Mouse (Mus musculus) heart, postnatal 0 days (tissue): Measurements from ENCODE around the gene Kxd1. TPM values are rescaled to one million over a fixed set of nuclear protein-coding genes. Genes with fewer than 3 reads are reported as not detected.

Experiments
- ATAC-seq: fragments of 200-750 bp; cut with Nextera tagmentation; 2 replicates; pipeline ENCODE4 v1.8.0; 2017; ENCODE audit warnings: low read depth, moderate number of reproducible peaks, moderate library complexity; ENCODE audit not compliant: insufficient read depth
- DNase-seq: peaks from one replicate; pipeline ENCODE4 v3.0.0-alpha.2; 2016; ENCODE audit warnings: low spot score
- H3K27ac ChIP-seq: fragments of 300-500 bp; sonication (generic); 2 replicates; pipeline ENCODE4 v1.5.1; 2014; ENCODE audit warnings: low read depth, mild to moderate bottlenecking
- H3K27me3 ChIP-seq: fragments of 300-500 bp; sonication (generic); 2 replicates; pipeline ENCODE4 v1.6.1; 2014; ENCODE audit warnings: low read length, mixed read lengths; ENCODE audit not compliant: control insufficient read depth, insufficient read depth
- H3K36me3 ChIP-seq: fragments of 300-500 bp; sonication (generic); replicated peaks from 2 replicates; pipeline ENCODE4 v1.6.1; 2014; ENCODE audit warnings: low read length, mixed read lengths; ENCODE audit not compliant: control insufficient read depth, insufficient read depth
- H3K4me1 ChIP-seq: fragments of 300-500 bp; sonication (generic); 2 replicates; pipeline ENCODE4 v1.6.1; 2014; ENCODE audit warnings: antibody characterized with exemption; ENCODE audit not compliant: control insufficient read depth, insufficient read depth
- H3K4me2 ChIP-seq: fragments of 300-500 bp; sonication (generic); 2 replicates; pipeline ENCODE4 v1.6.1; 2014; ENCODE audit warnings: low read depth, mild to moderate bottlenecking, low read length, moderate library complexity
- H3K4me3 ChIP-seq: fragments of 300-500 bp; sonication (generic); 2 replicates; pipeline ENCODE4 v1.5.1; 2014; ENCODE audit warnings: low read depth, low read length
- H3K9ac ChIP-seq: fragments of 300-500 bp; sonication (generic); replicated peaks from 2 replicates; pipeline ENCODE4 v1.6.1; 2014; ENCODE audit warnings: low read depth, low read length, mixed read lengths
- H3K9me3 ChIP-seq: fragments of 300-500 bp; sonication (generic); replicated peaks from 2 replicates; pipeline ENCODE4 v1.6.1; 2016; ENCODE audit warnings: low read length; ENCODE audit not compliant: control insufficient read depth
- CTCF ChIP-seq: IDR thresholded peaks from 2 replicates; pipeline ENCODE4 v1.5.1; 2016; ENCODE audit warnings: antibody characterized with exemption, control low read depth, low read depth
- EP300 ChIP-seq: IDR thresholded peaks from 2 replicates; pipeline ENCODE4 v1.6.1; 2016; ENCODE audit warnings: antibody characterized with exemption, low read depth
- WGBS: fragments of 180-500 bp; shearing (Covaris S2); extraction: QIAGEN DNeasy Blood & Tissue Kit; methylation state at CpG from one replicate; pipeline ENCODE4 v1.1.7; 2014; 5-methylcytosine and 5-hydroxymethylcytosine counted together
- polyA plus RNA-seq: library from polyadenylated mRNA; unstranded; fragments of >200 nt; fragmentation: Nextera tagmentation; extraction: Ambion mirVana; gene quantifications from 2 replicates; pipeline ENCODE4 v1.2.1, GENCODE M21; 2015
- total RNA-seq: library from RNA; depleted of rRNA; stranded (reverse); fragments of >200 nt; gene quantifications from 2 replicates; pipeline ENCODE4 v1.2.3, GENCODE M21; 2014; ENCODE audit warnings: low replicate concordance

The Kxd1 gene
- total and polyA plus RNA-seq, 2 experiments from 2014 or later, result 93.5 to 120 TPM

DNA sequence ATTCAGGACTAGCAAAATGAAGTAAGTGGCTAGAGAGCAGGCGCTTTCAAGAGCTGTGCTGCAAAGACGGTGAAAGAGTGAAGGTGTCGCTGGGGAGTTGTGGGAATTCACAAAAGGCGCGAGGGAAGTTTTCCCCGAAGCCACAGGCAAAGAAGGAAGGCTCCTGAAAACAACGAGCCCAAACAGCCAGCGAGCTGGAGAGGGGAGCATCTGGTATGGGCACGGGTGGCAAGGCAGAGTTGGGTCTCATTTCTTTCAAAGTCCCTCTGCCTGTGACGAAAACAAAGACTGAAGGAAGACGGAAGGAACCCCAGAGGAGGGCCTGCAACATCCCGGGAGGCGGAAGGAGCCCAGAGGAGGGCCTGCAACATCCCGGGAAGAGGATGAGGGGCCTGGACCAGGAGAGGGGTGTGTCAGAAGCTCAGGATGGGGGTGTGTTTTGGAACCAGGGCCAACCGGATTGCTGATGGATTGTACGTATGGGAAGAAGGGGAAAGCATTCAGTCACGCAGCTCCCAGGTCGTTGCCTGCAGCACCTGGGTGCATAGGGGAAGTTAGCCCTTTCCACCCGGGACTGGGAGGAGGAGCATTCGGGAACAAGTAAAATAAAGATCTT is 36.8 kb downstream of the Kxd1 start:
- no peaks in the 10 kb centered on the region for H3K36me3 ChIP-seq
- no peak overlapping the region for H3K27ac ChIP-seq
- H3K9me3 ChIP-seq, result no peaks in the 10 kb centered on the region
- ATAC-seq (no peak), DNase-seq (no peak)
- no peak overlapping the region for H3K4me2 ChIP-seq
- TF ChIP-seq CTCF (no peak), EP300 (no peak)
- H3K4me3 ChIP-seq, result no peak overlapping the region
- H3K9ac ChIP-seq, result no peak overlapping the region
- H3K4me1 ChIP-seq, result peaks cover 27% of the 10 kb centered on the region
- peaks cover 99% of the 10 kb centered on the region for H3K27me3 ChIP-seq
- WGBS, result 5% methylated on average over 20 of the region's 20 CpGs

DNA sequence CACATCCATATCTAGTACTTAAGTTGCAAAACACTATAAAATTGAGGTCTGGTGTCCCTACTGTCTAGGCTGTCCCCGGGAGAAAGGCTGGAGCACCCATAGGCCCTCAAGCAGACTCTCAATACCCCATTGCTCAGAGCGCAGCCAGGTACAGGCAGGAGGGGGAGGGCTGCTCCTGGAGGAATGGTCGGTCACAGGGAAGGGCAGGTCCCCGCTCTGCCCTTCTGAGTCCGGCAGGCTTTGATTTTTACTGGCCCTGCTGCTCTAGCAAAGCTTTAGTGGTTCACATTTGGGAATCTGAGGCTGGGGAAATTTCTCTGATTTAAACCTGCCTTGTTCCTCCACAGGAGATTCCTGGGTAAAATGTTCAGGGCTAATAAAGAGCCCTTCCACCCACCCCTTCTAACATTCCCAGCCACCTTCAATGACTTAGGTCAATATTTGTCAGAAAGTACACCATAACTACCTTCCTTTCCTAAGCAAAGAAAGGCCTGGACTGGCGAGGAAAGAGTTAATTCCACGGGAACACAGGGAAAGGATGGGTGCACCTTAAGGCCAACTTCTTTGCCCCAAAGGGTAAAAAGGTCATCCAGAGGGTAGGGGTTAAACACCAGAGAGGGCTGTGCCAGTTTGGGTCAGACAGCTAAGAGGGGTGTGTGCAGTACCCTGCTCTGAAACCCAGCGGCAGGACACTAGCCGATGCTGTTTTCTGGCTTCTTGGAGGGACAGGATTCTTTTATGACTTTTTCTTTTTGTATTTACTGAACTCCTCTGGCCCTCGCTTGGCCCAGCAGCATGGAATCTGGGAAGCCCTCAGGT is 37.5 kb downstream of the Kxd1 start:
- DNase-seq (no peak), ATAC-seq (no peak)
- no peak for TF ChIP-seq EP300
- no peak for TF ChIP-seq CTCF
- H3K4me1 ChIP-seq, result peaks cover 27% of the 10 kb centered on the region
- H3K36me3 ChIP-seq, result no peaks in the 10 kb centered on the region
- no peak overlapping the region for H3K9ac ChIP-seq
- no peak overlapping the region for H3K4me2 ChIP-seq
- no peaks in the 10 kb centered on the region for H3K9me3 ChIP-seq
- 24% methylated on average over 10 of the region's 10 CpGs for whole genome bisulfite sequencing
- no peak overlapping the region for H3K27ac ChIP-seq
- H3K4me3 ChIP-seq, result no peak overlapping the region
- peaks cover 99% of the 10 kb centered on the region for H3K27me3 ChIP-seq

DNA sequence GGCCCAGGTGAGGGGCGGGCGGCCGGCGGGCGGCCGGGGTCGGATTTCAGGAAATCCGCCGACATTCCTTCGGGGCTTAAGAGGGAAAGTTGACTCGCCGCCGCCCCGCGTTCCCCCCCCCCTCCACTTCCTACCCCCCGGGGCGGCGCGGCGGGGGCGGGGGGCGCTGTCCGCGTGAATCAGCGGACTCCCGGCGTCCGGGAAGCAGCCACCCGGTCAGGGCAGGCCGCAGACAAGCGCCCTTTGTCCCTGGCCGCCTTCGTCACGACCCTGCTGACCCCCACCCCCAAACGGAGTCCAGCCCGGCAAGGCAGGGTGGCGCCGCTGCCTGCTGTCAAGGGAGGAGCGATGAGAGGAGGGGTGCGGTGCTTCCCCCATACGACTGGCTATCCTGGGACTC is 38.2 kb downstream of the Kxd1 start:
- Histone ChIP-seq H3K4me2 (peak overlapping the region; percentile 59), H3K9ac (no peak overlapping the region; the same call in 1 of the 2 replicates), H3K27ac (no peak overlapping the region), H3K9me3 (no peaks in the 10 kb centered on the region), H3K27me3 (peaks cover 99% of the 10 kb centered on the region), H3K4me1 (peaks cover 27% of the 10 kb centered on the region), H3K36me3 (no peaks in the 10 kb centered on the region), H3K4me3 (peak overlapping the region; percentile 38)
- ATAC-seq, result no peak
- TF ChIP-seq EP300, result no peak
- TF ChIP-seq CTCF, result no peak
- WGBS, result 1% methylated on average over 30 of the region's 41 CpGs
- DNase-seq, result no peak

DNA sequence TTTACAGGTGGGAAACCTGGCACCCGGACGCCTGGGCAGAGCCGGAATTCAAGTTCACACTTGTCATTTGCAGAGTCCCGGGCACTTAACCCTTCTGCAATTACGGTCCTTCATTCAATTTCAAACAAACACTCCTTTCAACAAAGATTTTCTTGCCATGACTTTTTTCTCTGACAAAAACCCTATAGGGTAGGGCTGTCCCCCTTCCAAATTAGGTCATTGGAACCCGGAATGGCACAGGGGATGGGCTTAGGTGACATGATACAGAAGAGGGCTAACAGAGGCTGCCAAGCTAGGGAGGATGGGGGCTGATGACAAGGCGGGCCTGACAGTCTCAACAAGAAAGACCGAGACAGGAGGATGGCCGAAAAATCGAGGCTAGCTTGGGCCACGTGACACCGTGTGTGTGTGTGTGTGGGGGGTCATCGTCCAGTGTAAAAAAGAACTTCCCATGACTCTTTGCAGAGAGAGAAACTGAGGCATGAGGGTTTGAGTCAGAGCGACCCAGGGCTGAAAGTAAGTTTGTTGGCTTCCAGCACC is 38.8 kb downstream of the Kxd1 start:
- peak overlapping the region; percentile 38 for H3K4me3 ChIP-seq
- H3K27ac ChIP-seq, result no peak overlapping the region
- H3K9me3 ChIP-seq, result no peaks in the 10 kb centered on the region
- H3K4me1 ChIP-seq, result peaks cover 27% of the 10 kb centered on the region
- H3K36me3 ChIP-seq, result no peaks in the 10 kb centered on the region
- 5% methylated on average over 14 of the region's 14 CpGs for WGBS
- TF ChIP-seq CTCF (no peak), EP300 (no peak)
- H3K9ac ChIP-seq, result no peak overlapping the region; the same call in 1 of the 2 replicates
- H3K27me3 ChIP-seq, result peaks cover 98% of the 10 kb centered on the region
- H3K4me2 ChIP-seq, result peak overlapping the region; percentile 59
- DNase-seq (no peak), ATAC-seq (no peak)

DNA sequence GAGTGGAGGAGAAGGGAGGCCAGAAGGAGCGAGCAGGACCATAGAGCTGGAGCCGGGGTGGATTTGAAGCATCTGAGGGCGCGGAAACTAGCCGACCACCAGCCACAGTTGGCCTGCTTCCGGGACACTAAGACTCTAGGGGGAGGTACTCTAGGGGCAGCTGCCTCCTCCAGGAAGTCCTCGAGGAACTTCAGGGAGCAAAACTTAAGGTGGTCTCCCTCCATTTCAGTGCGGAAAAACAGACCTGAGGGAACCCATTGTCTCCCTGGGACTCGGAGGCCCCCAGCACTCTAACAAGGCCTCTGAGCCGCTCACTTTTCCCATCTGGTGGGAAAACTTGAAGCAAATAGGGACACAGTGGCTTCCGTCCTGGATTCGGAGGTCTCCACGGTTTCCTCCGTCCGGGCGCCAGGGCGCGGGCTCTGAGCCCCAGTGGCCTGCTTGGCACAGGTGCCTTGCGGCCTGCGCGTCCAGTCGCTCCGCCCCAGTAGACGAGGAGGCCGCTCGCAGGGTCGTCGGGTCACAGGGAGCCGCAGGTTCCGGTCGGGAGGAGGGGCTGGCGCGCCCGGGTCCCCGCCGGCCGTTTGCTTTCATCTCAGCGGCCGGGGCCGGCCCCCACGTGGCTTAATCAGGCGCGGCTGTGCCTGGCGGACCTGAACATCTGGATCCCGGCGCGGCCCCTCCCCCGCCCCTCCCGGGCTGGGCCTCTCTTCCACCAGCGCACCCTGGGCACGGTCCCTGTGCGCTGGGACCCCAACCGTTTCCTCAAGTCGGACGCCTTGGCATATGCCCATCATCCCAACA is 39.6 kb downstream of the Kxd1 start:
- no peaks in the 10 kb centered on the region for H3K36me3 ChIP-seq
- no peak for ATAC-seq
- H3K9me3 ChIP-seq, result no peaks in the 10 kb centered on the region
- DNase-seq, result no peak
- WGBS, result 3% methylated on average over 54 of the region's 55 CpGs
- peak overlapping the region; percentile 38 for H3K4me3 ChIP-seq
- TF ChIP-seq CTCF (no peak), EP300 (no peak)
- peaks cover 98% of the 10 kb centered on the region for H3K27me3 ChIP-seq
- H3K4me1 ChIP-seq, result peaks cover 20% of the 10 kb centered on the region
- H3K27ac ChIP-seq, result no peak overlapping the region
- peak overlapping the region; percentile 57 for H3K4me2 ChIP-seq
- H3K9ac ChIP-seq, result no peak overlapping the region
